ENCODE assay signal across 8 mouse cellular contexts in genomic region chrX:52679045-52679444, GRCm38 (mm10).
DNase-seq lines count a peak whose midpoint lies in the region; ATAC-seq and TF ChIP-seq lines count a peak whose summit lies in the region.

No protein-coding gene starts in this region.

- TF ChIP-seq CTCF in layer of hippocampus, adult 2 months (conservative IDR thresholded peaks at IDR 0.05): peak; percentile 66
- peak; percentile 19 for TF ChIP-seq CTCF in ES-Bruce4 (IDR thresholded peaks at IDR 0.05; ENCODE audit: low read depth, low read length)

- H3K4me1 ChIP-seq in ES-Bruce4 (ENCODE audit: control insufficient read depth, insufficient read depth, low read length): no peaks in the 10 kb centered on the region
- no peaks in the 10 kb centered on the region for H3K4me1 ChIP-seq in kidney, embryonic 14.5 days (ENCODE audit: control insufficient read depth, insufficient read depth, low read length)

- TF ChIP-seq EP300 in ES-Bruce4 (IDR thresholded peaks at IDR 0.05; ENCODE audit: insufficient read depth, low read depth, low read length): no peak

- ATAC-seq in kidney, embryonic 14.5 days (ENCODE audit: low FRiP score, low TSS enrichment): no peak
- no peak for ATAC-seq in erythroblast, adult 5-6 weeks (replicated peaks; ENCODE audit: low FRiP score, poor library complexity, severe bottlenecking)

- no peak for TF ChIP-seq POLR2A in ES-Bruce4 (IDR thresholded peaks at IDR 0.05; ENCODE audit: insufficient read depth, low read length)

- WGBS in kidney, embryonic 14.5 days: 21% methylated on average over 5 of the region's 5 CpGs

- H3K27ac ChIP-seq in layer of hippocampus, adult 2 months: no peak overlapping the region
- no peak overlapping the region for H3K27ac ChIP-seq in ES-Bruce4 (ENCODE audit: insufficient read depth, low read length)
- no peak overlapping the region for H3K27ac ChIP-seq in kidney, embryonic 14.5 days (ENCODE audit: low read depth, low read length)

- H3K9ac ChIP-seq in ES-Bruce4 (ENCODE audit: low read depth, poor library complexity, severe bottlenecking): no peak overlapping the region
- no peak overlapping the region for H3K9ac ChIP-seq in kidney, embryonic 14.5 days (ENCODE audit: low read depth, low read length)

- H3K27me3 ChIP-seq in ES-Bruce4 (ENCODE audit: control insufficient read depth, insufficient read depth, low read length, poor library complexity, severe bottlenecking): no peaks in the 10 kb centered on the region
- H3K27me3 ChIP-seq in kidney, embryonic 14.5 days (ENCODE audit: control insufficient read depth, insufficient read depth, low read length): no peaks in the 10 kb centered on the region

- no peaks in the 10 kb centered on the region for H3K36me3 ChIP-seq in ES-Bruce4 (ENCODE audit: control insufficient read depth, insufficient read depth, low read length, poor library complexity, severe bottlenecking)
- H3K36me3 ChIP-seq in kidney, embryonic 14.5 days (ENCODE audit: control insufficient read depth, insufficient read depth, low read length): no peaks in the 10 kb centered on the region

- no peak overlapping the region for H3K4me3 ChIP-seq in layer of hippocampus, adult 2 months
- no peak overlapping the region for H3K4me3 ChIP-seq in ES-Bruce4 (ENCODE audit: low read depth, low read length)
- no peak overlapping the region for H3K4me3 ChIP-seq in kidney, embryonic 14.5 days (ENCODE audit: low read length)

- DNase-seq in layer of hippocampus, adult 2 months (ENCODE audit: low spot score in 2 of 2): no peak
- no peak for DNase-seq in layer of hippocampus, postnatal 25 days (ENCODE audit: extremely low spot score in 1 of 2, low spot score in 1 of 2)
- peak; percentile 39 for DNase-seq in embryo, embryonic 10 days (ENCODE audit: low spot score)
- peak; percentile 44 for DNase-seq in mesoderm, embryonic 11.5 days (ENCODE audit: low read depth, low spot score)
- DNase-seq in cerebellum, postnatal 36 days: no peak

- H3K4me2 ChIP-seq in kidney, embryonic 14.5 days (replicated peaks; ENCODE audit: low read depth, low read length): peak overlapping the region; percentile 11; the same call in 1 of the 2 replicates

- no peaks in the 10 kb centered on the region for H3K9me3 ChIP-seq in ES-Bruce4 (replicated peaks; ENCODE audit: control insufficient read depth, insufficient read depth, low read length, poor library complexity, severe bottlenecking)
- H3K9me3 ChIP-seq in kidney, embryonic 14.5 days (ENCODE audit: control insufficient read depth, low read length): no peaks in the 10 kb centered on the region

Comparison
In these comparisons a context has a peak if more than half of its experiments do, and no peak if none do; other contexts are left out.
1. DNase-seq: peak in embryo, embryonic 10 days (single experiment) and mesoderm, embryonic 11.5 days (single experiment); none in layer of hippocampus, adult 2 months (0 of 2), layer of hippocampus, postnatal 25 days (0 of 2) and cerebellum, postnatal 36 days (0 of 2).